Mouse (Mus musculus) lung, postnatal 0 days (tissue): ENCODE measurements at regions not wholly inside any gene's neighbourhood (a gene's known extent, or its start where the extent isn't known, plus 50 kb on each side); places are given as distances from the start of the nearest gene placed in this dataset.

Experiments used
- CTCF ChIP-seq: IDR thresholded peaks from 2 replicates; pipeline ENCODE4 v1.5.1; 2016; ENCODE audit warnings: antibody characterized with exemption, mild to moderate bottlenecking
- EP300 ChIP-seq: IDR thresholded peaks from 2 replicates; pipeline ENCODE4 v1.6.1; 2016; ENCODE audit warnings: antibody characterized with exemption, mild to moderate bottlenecking, control low read depth

DNA sequence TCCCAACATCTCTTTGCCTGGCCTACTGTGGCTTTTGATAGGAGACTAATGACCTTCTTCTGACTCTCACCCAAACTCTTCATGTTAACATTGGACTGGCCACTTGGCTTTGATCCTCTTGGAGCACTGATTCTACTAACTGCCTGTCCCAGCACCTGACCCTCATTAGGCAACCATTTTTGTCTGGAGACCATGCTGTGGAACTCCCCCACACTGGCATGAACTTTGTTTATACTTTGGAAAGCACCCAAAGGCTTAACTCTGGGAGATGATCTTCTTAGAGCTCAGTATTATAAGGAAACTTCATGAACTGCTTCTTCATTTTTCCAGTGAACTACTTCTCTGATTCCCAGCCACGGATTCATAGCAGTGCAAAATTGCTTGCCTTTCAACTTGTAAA lies 56.6 kb upstream of the P2ry10 start:
- TF ChIP-seq CTCF (no peak), EP300 (no peak)
